Mouse (Mus musculus): ENCODE measurements around the gene Fcrl6.

GRCm38 (mm10) chr1:172635258-172635657 is 32.9 kb upstream of the Fcrl6 start:
- TF ChIP-seq CTCF (IDR thresholded peaks at IDR 0.05; ENCODE audit: borderline replicate concordance, insufficient read depth, low read depth, low read length) (no peak), POLR2A (IDR thresholded peaks at IDR 0.05; ENCODE audit: borderline replicate concordance, insufficient read depth, low read length) (no peak)

Measured in cerebellum, adult 2 months (tissue).